Mouse (Mus musculus): ENCODE data around the gene Ppp1r3d.

Ppp1r3d gene

GRCm38 (mm10) chr2:178413481-178414260 lies 601 bp downstream of the Ppp1r3d start:
- no peak for DNase-seq (ENCODE audit: low read depth, low spot score)

- no peak for DNase-seq (ENCODE audit: low read depth, low spot score)
Measured at GRCm38 (mm10) chr2:178413081-178413480, 1.2 kb downstream of the Ppp1r3d start.

GRCm38 (mm10) chr2:178412598-178412997 lies 1.7 kb downstream of the Ppp1r3d start:
- DNase-seq (ENCODE audit: low read depth, low spot score): no peak

- no peak for DNase-seq (ENCODE audit: low read depth, low spot score)
Measured at GRCm38 (mm10) chr2:178410286-178410685, 4.0 kb downstream of the Ppp1r3d start.

- DNase-seq (ENCODE audit: low read depth, low spot score): no peak
Measured at GRCm38 (mm10) chr2:178409024-178409423, 5.2 kb downstream of the Ppp1r3d start.

GRCm38 (mm10) chr2:178407053-178407815 lies 7.0 kb downstream of the Ppp1r3d start, which contains the start of gene Sycp2:
TSS of gene Sycp2 (minus strand) at chr2:178407685.
- no peak for DNase-seq (ENCODE audit: low read depth, low spot score)

All from CD4-positive helper T cell, adult 2 months (primary cell).